Mouse (Mus musculus): ENCODE measurements around the gene AF067063. TPM values are rescaled to one million over a fixed set of nuclear protein-coding genes. Genes with fewer than 3 reads are reported as not detected.
"Not testable (repeated sequence)": the region's sequence is repeated elsewhere in the genome, so short reads cannot be mapped to it uniquely, and the experiment has no call there.

The AF067063 gene
- not detected for total RNA-seq (2022)

- not testable (repeated sequence) for DNase-seq (ENCODE audit: low spot score in 2 of 2)
These were observed at the start of gene AF067063 for GRCm38 (mm10) chr13:119830116-119830515. Gene AF067063 (minus strand): TSS chr13:119830216.

DNA sequence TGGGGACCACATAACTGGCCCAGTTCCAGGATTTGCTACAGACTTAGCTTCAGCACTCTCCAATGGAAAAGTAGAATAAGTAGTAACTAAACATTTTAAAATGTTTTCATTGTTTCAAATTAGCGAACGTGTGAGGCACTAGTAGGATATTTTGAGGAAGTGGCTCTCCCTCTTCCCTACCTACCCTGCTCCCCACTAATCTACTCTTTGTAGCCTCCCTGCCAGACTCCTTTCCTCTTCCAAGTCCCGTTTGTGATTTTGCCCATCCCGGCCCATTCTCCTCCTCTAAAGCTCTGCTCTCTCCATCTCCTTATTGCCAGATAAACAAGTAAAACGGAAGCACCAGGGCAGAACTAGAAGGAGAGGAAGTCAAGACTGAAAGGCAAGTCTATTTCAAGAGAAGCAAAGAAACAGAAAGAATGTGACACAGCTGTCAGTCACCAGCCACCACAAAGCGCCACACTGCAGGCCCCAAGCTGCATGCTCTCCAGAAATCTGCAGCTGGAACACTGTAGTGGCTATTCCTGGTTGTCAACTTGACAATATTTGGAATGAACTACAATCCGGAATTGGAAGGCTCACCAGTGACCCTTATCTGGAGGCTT lies 34.5 kb upstream of the AF067063 start:
- DNase-seq (ENCODE audit: low spot score in 2 of 2) = not testable (repeated sequence)

GRCm38 (mm10) chr13:119862399-119862798 lies 32.4 kb upstream of the AF067063 start:
- not testable (repeated sequence) for DNase-seq (ENCODE audit: low spot score in 2 of 2)

DNA sequence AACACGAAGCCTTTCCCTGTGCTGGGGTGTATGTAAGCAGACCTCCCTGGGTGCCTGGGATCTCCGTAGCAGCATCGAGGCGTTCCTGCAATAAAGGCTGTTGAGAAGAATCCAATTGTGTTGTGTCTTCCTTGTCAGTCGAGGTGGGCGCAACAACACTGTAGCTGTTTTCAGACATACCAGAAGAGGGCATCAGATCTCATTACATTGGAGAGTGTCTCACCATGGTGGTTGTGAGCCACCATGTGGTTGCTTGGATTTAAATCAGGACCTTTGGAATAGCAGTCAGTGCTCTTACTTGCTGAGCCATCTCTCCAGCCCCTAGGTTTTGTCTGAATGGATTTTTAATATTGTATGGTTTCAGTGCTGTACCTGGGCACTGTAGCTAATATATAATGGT lies 10.0 kb upstream of the AF067063 start:
- not testable (repeated sequence) for DNase-seq (ENCODE audit: low spot score in 2 of 2)

DNA sequence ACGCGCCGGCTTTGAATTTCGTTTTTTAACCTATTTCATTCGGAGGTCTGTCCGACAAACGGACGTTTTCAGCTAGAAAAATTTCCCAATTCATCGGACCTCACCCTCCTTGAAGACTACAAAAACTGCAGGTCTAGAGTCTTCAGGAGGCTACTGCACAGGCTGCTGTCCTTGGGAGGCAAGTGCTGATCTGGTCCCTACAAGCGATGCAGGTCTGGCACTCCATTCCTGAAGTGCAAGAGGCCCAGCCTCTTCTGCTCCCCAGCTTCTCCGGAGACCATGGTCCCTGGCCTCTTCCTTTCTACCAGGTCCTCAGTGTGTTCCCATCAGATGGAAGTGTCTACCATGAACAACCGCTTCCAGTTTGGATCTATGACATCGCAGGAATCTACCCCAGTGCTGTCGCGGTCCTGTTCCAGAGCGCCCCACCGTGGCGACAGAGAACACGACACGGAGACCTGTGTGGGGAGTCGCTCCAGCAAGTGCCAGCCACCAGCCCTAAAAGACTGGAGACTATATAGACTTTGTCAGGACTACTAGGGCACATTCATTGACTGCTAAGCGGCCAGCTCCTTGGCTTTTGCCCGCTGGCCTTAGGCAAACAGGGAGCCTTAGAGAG lies 7.8 kb upstream of the AF067063 start:
- peak in 1 of 2 experiments; percentile 3 for DNase-seq (ENCODE audit: low spot score in 2 of 2)

DNA sequence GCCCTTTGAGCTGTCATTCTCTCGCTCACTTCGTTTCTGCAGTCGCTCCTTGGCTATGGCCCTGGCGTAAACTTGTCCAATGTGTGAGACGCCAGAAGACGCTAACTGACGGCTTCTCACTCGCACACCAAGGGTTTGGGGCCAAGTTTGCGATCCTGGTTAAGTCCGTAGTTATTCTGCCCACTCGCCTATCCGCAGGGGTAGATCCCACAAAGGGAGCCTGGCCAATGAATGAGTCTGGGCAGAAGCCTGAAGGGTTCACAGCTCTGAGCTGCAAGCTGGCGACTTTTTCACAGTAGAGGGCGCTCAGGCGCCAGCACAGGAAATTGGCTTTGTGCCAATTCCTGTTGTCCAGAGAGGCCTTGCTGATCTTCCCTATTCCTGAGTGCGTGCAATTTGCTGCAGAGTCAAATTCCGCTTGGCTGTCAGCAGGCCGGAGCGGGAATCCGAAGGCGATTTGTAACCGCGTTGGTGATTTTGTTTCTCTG lies 6.4 kb upstream of the AF067063 start:
- DNase-seq (ENCODE audit: low spot score in 2 of 2) = peak in 1 of 2 experiments; percentile 3

DNA sequence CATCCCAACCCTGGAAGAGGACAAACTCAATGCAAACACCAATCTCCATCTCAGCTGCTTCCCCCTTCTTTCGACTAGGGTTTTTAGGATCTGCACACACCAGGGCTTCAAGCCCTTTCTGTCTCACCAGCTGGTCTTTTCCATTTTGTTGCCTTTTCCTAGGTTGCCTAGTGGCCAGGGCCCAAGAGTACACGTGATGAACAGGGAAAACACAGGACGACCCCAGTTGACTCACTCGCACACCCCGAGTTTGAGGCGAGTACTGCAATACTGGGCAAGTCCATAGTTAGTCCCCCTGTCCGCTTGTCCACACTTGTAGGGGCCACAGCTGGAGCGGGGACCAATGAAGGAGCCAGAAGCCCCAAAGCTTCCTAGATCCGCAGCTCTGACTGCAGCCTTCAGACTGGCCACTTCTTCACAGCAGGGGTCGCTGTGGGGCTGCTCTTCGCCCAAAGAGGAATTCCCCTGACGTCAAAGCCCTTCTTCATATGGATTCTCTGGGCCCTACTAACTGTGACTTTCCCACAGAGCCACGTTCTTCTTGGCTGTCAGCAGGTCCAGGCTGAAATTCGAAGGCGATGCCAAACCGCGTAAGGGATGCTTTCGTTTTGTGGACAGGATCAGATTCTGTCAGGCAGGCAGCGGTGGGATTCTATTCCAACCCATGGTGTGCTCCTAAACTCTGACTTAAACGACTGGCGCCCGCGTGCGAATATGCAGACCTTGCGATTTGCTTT lies 5.5 kb upstream of the AF067063 start, which contains the start of gene D13Ertd608e:
TSS of gene D13Ertd608e (plus strand) at position 687 of the 737 bp plus-strand sequence.
- peak in 1 of 2 experiments; percentile 5 for DNase-seq (ENCODE audit: low spot score in 2 of 2)

GRCm38 (mm10) chr13:119817579-119818206 lies 12.3 kb downstream of the AF067063 start:
- DNase-seq (ENCODE audit: low spot score in 2 of 2) = no peak

DNA sequence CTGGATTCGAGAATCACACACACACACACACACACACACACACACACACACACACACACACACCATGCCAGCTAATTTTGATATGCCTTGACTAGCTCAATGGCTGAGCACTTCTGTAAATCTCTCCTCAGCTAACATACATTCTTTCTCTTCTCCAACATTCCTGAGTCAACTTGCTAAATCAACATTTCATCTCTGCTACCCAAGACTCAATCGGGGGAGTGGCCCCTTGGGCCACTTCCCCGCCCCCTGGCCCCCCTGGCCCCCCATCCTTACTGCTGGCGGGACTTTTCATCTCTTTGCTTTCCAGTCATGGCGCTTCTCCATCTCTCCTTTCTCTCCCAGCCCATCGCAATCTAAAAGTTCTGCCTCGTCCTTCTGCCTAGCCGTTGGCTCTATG lies 13.2 kb downstream of the AF067063 start:
- DNase-seq (ENCODE audit: low spot score in 2 of 2) = no peak

- no peak for DNase-seq (ENCODE audit: low spot score in 2 of 2)
These were observed 20.0 kb downstream of the AF067063 start for GRCm38 (mm10) chr13:119810031-119810430.

- no peak for DNase-seq (ENCODE audit: low spot score in 2 of 2)
These were observed 21.1 kb downstream of the AF067063 start for GRCm38 (mm10) chr13:119808937-119809336.

DNA sequence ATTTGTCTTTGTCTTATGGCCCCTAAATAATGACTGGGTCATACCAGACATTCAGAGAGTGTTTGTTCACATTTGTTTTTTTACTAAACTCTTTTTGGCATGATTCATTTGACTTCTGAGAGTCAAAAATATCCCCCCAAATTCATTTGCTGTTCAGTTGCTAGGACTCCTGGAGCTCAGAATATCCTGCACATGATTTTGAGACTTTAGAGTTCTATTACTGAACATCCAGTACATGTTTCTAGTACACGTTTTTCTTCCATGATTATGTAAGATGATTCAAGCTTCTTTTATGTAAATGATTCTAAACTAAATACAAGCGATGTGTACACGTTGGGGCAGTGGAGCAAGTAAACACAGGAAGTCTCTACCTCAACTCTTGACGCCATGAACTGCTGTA lies 32.4 kb downstream of the AF067063 start:
- no peak for DNase-seq (ENCODE audit: low spot score in 2 of 2)

GRCm38 (mm10) chr13:119792791-119793404 lies 37.1 kb downstream of the AF067063 start:
- no peak for DNase-seq (ENCODE audit: low spot score in 2 of 2)

DNA sequence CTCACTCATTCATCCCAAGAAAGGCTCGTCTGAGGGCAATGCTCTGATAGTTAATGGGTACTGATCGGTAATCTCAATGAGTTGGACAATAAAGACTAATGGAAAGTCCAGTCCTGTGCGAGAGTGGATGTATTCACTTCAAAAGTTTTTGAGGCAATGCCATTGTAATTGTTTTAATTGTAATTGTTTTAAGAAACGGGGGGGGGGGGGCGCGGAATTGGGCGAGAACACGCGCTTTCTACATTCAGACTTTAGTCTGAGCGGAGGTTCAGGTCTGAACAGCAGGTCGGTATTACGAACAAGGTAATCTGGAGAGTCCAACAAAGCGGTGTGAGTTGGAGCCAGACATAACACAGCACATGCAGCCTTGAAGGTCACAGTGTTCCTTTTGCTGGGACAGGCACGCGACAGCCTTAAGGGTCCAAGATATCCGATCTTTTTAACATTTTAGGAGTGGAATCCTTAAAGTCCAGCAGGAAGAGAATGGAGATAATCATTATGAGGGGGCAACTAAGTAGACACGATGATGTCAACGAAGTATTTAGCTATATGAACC lies 38.4 kb downstream of the AF067063 start:
- DNase-seq (ENCODE audit: low spot score in 2 of 2) = no peak

DNA sequence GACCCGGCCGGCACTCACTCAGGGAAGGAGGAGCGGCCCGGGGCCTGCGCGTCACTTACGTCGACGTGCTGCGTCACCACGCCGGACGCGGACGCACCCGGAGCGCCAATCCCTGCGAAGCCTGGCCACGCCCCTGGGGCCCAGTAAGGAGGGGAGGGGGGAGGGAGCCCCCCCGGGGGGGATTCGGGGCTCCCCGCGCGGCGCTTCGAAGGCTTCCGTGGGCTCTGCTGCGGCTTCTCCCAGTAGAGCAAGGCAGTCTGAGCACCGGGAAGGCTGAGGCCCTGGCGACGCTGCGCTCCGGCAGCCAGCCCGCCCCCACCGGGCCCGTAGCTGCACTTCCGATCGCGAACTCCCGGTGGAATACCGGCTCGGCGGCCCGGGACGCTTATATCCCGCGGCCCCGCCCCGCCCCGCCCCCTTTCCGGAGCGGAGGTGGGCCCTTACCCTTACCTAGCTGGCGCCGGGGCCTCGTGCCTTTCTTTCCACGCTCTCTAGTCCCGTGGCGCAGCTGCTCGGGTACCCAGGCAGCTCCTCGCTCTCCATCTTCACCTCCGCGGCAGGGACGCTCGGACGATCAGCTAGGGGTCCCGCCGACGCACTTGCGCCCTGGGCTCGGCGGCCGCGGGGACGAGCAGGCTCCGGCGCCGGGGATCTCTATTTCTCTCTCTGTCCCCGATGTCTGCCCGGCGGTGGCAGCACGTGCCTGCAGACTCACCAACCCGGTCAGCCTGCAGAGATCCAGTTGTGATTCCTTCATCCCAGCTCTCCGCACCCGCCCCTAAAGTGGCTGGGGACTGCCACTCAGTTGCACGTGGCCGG lies 39.0 kb downstream of the AF067063 start, which contains the start of gene Zfp131:
TSS of gene Zfp131 (minus strand) at position 129 of the 819 bp plus-strand sequence.
- peak; percentile 66 to 93 for DNase-seq (ENCODE audit: low spot score in 2 of 2)

DNA sequence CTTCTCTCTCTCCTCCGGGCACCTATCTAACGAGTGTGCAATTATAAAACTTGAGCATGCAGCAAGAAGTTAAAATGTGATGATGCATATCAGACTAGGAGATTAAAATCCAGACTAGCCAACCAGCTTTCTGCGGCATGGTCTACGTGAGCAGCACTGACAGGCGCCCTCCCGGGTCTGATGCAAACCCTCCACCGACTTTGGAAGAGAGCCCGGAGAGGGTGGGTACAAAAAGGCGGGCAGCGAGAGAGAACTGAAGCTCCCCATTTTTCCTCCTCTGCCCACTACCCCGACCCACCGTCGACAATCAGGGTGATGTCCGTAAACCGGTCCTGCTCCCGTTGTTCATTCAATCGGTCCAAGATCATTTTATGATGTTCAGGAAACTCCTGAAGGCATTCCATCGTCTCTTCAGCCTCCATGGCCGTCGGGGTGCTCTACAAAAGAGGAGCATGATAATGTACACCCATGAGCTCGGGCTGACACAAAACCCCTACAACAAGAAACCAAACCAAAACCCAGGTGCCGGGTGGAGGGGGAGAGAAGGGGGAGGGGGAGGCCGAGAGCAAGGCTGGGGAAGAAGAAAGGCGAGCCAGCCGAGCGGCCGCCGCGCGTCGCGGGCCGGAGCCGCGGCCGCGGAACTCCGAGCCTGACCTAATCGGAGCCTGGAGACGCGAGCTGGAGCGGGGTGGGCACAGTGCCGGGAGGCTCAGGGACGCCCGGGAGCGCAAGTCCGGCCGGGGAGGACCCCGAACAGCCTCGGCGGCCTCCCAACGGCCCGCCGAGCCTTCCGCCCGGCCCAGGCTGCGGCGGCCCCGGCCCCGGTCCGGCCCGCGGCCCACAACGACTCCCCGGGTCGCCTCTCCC lies 39.9 kb downstream of the AF067063 start:
- peak; percentile 40 to 47 for DNase-seq (ENCODE audit: low spot score in 2 of 2)

- DNase-seq (ENCODE audit: low spot score in 2 of 2) = no peak
These were observed 46.4 kb downstream of the AF067063 start for GRCm38 (mm10) chr13:119783581-119783980.

Data from left cerebral cortex, adult 8-10 months (tissue).